Mouse (Mus musculus) ES-Bruce4 (cell line): ENCODE results near the gene Mef2c.

Experiments
- CTCF ChIP-seq: IDR thresholded peaks from one replicate; pipeline ENCODE4 v1.8.1; 2011; ENCODE audit warnings: low read depth, low read length
- EP300 ChIP-seq: IDR thresholded peaks from 2 replicates; pipeline ENCODE4 v1.6.1; 2011; ENCODE audit warnings: low read depth, low read length; ENCODE audit not compliant: insufficient read depth
- POLR2A ChIP-seq: IDR thresholded peaks from one replicate; pipeline ENCODE4 v1.8.1; 2011; ENCODE audit warnings: low read length; ENCODE audit not compliant: insufficient read depth

DNA sequence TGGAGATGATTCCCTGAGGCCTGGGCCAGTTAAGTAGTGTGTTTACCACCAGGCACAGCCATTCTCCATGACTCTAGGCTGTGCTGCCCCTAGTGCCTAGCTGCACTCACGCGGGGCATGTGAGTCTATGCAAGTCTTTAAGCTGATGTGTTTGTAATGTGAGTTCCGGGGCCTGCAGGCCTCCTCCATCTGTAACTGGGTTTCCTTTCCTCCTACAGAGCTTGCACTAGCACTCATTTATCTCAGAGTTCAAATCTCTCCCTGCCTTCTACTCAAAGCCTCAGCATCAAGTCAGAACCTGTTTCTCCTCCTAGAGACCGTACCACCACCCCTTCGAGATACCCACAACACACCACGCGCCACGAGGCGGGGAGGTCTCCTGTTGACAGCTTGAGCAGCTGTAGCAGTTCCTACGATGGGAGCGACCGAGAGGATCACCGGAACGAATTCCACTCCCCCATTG lies 158.3 kb downstream of the Mef2c start:
- TF ChIP-seq POLR2A (no peak), CTCF (no peak), EP300 (no peak)
